Mouse (Mus musculus) lung, embryonic 16.5 days (tissue): ENCODE results near the gene Ptk6. TPM values are rescaled to one million over a fixed set of nuclear protein-coding genes. Genes with fewer than 3 reads are reported as not detected.
A peak's percentile ranks its signal among the peaks of the same experiment; 100 is the strongest.

Experiments
- ATAC-seq: fragments of 200-750 bp; cut with Nextera tagmentation; 2 replicates; pipeline ENCODE4 v1.8.0; 2017; ENCODE audit warnings: low read depth, mild to moderate bottlenecking, moderate library complexity
- H3K27ac ChIP-seq: fragments of 300-500 bp; sonication (generic); 2 replicates; pipeline ENCODE4 v1.5.1; 2014; ENCODE audit warnings: mild to moderate bottlenecking, control low read depth, low read length
- H3K27me3 ChIP-seq: fragments of 300-500 bp; sonication (generic); 2 replicates; pipeline ENCODE4 v1.6.1; 2014; ENCODE audit warnings: low read depth, low read length, mixed read lengths; ENCODE audit not compliant: control insufficient read depth, insufficient read depth
- H3K36me3 ChIP-seq: fragments of 300-500 bp; sonication (generic); 2 replicates; pipeline ENCODE4 v1.6.1; 2014; ENCODE audit warnings: low read length; ENCODE audit not compliant: control insufficient read depth, insufficient read depth
- H3K4me1 ChIP-seq: fragments of 300-500 bp; sonication (generic); replicated peaks from 2 replicates; pipeline ENCODE4 v1.6.1; 2014; ENCODE audit warnings: low read length, mixed read lengths; ENCODE audit not compliant: control insufficient read depth, insufficient read depth
- H3K4me2 ChIP-seq: fragments of 300-500 bp; sonication (generic); 2 replicates; pipeline ENCODE4 v1.6.1; 2014; ENCODE audit warnings: low read depth, low read length, control low read depth
- H3K4me3 ChIP-seq: fragments of 300-500 bp; sonication (generic); 2 replicates; pipeline ENCODE4 v1.5.1; 2014; ENCODE audit warnings: mild to moderate bottlenecking, low read length, control low read depth
- H3K9ac ChIP-seq: fragments of 300-500 bp; sonication (generic); 2 replicates; pipeline ENCODE4 v1.6.1; 2014; ENCODE audit warnings: low read length, control low read depth
- H3K9me3 ChIP-seq: fragments of 300-500 bp; sonication (generic); 2 replicates; pipeline ENCODE4 v1.6.1; 2016; ENCODE audit warnings: low read length; ENCODE audit not compliant: control insufficient read depth
- WGBS: fragments of 180-500 bp; shearing (Covaris S2); extraction: QIAGEN DNeasy Blood & Tissue Kit; methylation state at CpG from one replicate; pipeline ENCODE4 v1.1.7; 2014; 5-methylcytosine and 5-hydroxymethylcytosine counted together
- polyA plus RNA-seq: library from polyadenylated mRNA; unstranded; fragments of >200 nt; fragmentation: Nextera tagmentation; extraction: Ambion mirVana; gene quantifications from 2 replicates; pipeline ENCODE4 v1.2.1, GENCODE M21; 2015

Ptk6 gene
- polyA plus RNA-seq, 1 experiment from 2014 or later, result 0.04 TPM

DNA sequence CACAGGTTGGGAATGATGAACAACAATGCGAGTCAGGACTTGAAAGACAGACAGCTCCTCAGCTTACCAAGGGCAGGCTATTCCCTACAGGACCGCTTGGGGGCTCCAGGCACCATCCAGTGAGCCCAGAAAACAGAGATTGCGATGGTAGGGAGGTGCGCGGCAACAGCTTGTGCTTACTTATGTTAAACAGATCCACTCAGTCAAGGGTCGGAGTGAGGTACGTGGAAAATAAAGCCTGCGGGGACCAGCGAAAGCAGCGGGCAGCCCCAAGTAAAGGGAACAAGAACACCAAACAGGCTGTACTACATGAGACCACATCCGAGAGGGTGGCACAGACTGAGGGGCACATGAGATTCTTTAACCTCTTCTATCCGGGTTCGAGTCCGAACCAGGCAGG lies 16.0 kb downstream of the Ptk6 start:
- peak overlapping the region; percentile 90 for H3K9ac ChIP-seq
- no peaks in the 10 kb centered on the region for H3K36me3 ChIP-seq
- H3K4me2 ChIP-seq, result peak overlapping the region; percentile 78
- H3K27me3 ChIP-seq, result no peaks in the 10 kb centered on the region
- H3K4me1 ChIP-seq, result peaks cover 5% of the 10 kb centered on the region; the same call in 1 of the 2 replicates
- ATAC-seq, result peak; percentile 75
- H3K4me3 ChIP-seq, result peak overlapping the region; percentile 76
- peak overlapping the region; percentile 96 for H3K27ac ChIP-seq
- WGBS, result 0% methylated on average over 14 of the region's 14 CpGs
- H3K9me3 ChIP-seq, result no peaks in the 10 kb centered on the region

DNA sequence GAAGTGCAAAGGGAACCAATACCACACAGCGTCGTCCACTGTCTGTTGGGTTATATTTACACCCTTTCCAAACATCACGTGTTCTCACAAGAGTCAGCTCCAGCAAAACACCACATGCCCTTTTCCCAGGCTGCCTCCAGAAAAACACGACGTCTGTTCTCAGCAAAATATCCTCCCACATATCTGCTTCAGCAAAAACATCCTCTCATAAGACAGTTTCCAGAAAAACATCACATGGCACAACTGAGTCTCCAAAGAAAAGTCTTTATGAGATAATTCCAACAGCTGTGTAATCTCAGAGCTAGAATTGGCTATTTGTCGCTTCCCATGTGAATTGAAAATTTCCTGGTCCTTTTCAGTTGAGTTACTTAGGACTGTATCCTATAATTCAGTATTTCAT lies 21.7 kb downstream of the Ptk6 start:
- H3K9me3 ChIP-seq, result no peaks in the 10 kb centered on the region
- no peak for ATAC-seq
- WGBS, result 72% methylated on average over 6 of the region's 6 CpGs
- H3K4me2 ChIP-seq, result no peak overlapping the region
- no peak overlapping the region for H3K27ac ChIP-seq
- H3K4me1 ChIP-seq, result no peaks in the 10 kb centered on the region
- H3K36me3 ChIP-seq, result no peaks in the 10 kb centered on the region
- no peak overlapping the region for H3K4me3 ChIP-seq
- H3K9ac ChIP-seq, result no peak overlapping the region
- H3K27me3 ChIP-seq, result no peaks in the 10 kb centered on the region

DNA sequence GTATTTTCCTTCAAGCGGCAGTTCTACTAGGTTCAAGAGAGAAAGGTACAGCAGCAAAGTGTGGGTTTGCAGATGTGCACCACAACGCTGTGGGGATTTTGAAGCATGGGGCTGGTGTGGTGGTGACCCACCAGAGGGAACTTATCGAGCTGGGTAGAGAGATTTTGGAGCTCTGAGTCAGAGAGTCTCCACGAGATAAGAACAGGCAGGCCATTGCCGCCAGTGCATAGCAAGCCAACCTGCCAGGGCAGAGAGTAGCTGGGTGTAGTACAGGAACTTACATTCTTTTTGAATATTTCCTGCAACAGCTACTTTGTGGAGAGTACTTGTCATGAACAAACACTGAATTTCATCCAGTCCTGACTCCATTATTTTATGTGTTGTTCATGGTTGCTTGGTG lies 24.1 kb downstream of the Ptk6 start:
- Histone ChIP-seq H3K36me3 (no peaks in the 10 kb centered on the region), H3K27ac (no peak overlapping the region), H3K9me3 (no peaks in the 10 kb centered on the region), H3K9ac (no peak overlapping the region), H3K4me2 (no peak overlapping the region), H3K4me3 (no peak overlapping the region), H3K4me1 (no peaks in the 10 kb centered on the region), H3K27me3 (no peaks in the 10 kb centered on the region)
- WGBS, result 58% methylated on average over 5 of the region's 5 CpGs
- no peak for ATAC-seq

DNA sequence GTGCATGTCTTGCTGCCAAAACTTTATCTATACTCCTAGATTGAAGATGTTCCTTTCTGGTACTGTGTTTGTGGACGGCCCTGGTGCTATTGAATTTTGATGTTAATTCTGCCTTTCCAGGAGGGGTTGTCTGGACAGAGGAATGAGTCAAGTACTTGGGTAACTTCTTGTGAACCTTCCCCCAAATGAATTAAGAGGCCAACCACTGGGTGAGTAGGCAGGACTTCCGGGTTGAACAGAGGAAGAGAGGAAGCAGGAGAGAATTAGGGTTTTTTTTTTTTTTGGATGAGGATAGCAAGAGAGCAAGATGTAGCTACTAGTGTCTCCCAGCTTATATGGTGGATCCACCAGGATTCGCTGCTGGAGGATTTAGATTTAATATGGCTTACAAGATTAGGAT lies 24.6 kb downstream of the Ptk6 start:
- H3K27me3 ChIP-seq, result no peaks in the 10 kb centered on the region
- H3K4me3 ChIP-seq, result no peak overlapping the region
- WGBS, result 70% methylated on average over 3 of the region's 3 CpGs
- no peaks in the 10 kb centered on the region for H3K36me3 ChIP-seq
- H3K9ac ChIP-seq, result no peak overlapping the region
- no peak overlapping the region for H3K4me2 ChIP-seq
- no peaks in the 10 kb centered on the region for H3K4me1 ChIP-seq
- no peak overlapping the region for H3K27ac ChIP-seq
- H3K9me3 ChIP-seq, result no peaks in the 10 kb centered on the region
- no peak for ATAC-seq

DNA sequence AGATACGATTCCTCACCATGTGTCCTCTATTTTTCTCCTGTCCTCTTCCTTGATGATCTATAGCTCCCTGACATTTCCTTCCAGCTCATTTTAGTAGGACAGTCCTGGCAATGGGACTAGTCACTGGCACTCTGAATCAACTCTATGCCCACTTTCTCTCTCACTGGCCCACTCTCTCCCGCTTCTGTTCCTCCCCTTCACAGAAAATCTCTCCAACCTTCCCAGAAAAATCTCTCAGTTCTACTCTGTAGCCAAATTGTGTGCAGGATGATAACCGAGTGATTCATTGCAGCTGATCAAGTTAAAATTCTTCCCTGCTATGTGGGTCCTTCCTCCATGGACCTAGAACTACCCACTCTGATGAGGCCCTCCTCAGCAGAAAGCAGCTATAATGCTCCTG lies 27.9 kb downstream of the Ptk6 start:
- WGBS, result 83% methylated on average over 3 of the region's 3 CpGs

DNA sequence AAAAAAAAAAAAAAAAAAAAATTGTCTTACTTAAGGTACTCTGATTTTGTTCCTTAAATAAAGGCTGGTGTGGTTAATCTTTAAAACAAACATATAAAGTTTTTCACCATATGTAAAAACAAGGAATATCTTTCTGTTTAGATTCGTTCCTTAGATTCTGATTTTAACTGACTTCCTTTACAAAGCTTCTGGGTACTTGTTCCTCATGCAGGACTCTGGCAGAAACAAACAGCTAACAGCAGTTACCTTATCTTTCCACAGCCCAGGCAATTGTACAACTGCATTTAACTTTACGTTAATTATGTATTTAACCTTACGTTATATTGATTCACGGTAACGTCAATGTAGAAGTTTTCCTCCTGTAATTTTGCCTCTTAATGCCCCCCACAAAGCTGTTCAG lies 36.1 kb downstream of the Ptk6 start:
- Histone ChIP-seq H3K9me3 (no peaks in the 10 kb centered on the region), H3K36me3 (no peaks in the 10 kb centered on the region), H3K4me3 (no peak overlapping the region), H3K27me3 (no peaks in the 10 kb centered on the region), H3K4me1 (no peaks in the 10 kb centered on the region), H3K9ac (no peak overlapping the region), H3K4me2 (no peak overlapping the region), H3K27ac (no peak overlapping the region)
- WGBS, result 75% methylated on average over 5 of the region's 5 CpGs
- ATAC-seq, result no peak

More for the DNA sequence above, 27.9 kb downstream of the Ptk6 start:
- Histone ChIP-seq H3K27ac (no peak overlapping the region), H3K27me3 (no peaks in the 10 kb centered on the region), H3K36me3 (no peaks in the 10 kb centered on the region), H3K9ac (no peak overlapping the region), H3K4me1 (no peaks in the 10 kb centered on the region), H3K4me2 (no peak overlapping the region), H3K9me3 (no peaks in the 10 kb centered on the region), H3K4me3 (no peak overlapping the region)
- ATAC-seq, result no peak

DNA sequence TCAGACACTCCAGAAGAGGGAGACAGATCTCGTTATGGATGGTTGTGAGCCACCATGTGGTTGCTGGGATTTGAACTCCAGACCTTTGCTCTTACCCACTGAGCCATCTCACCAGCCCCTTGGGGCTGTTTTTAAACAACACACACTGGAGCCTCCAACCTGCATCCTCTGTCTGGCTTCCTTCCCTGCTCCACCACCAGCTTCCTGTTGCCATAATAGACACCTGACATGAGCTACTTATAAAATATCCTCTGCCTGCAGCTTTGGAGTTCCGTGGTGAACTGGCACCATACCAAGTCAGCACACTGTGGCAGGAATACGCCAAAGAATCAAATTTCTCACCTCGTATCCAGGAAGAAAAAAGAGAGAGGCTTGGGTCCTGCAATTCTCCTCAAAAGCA lies 41.8 kb downstream of the Ptk6 start:
- Histone ChIP-seq H3K9me3 (no peaks in the 10 kb centered on the region), H3K4me1 (no peaks in the 10 kb centered on the region), H3K27me3 (peaks cover 23% of the 10 kb centered on the region), H3K36me3 (no peaks in the 10 kb centered on the region), H3K4me3 (no peak overlapping the region), H3K9ac (no peak overlapping the region), H3K4me2 (no peak overlapping the region), H3K27ac (no peak overlapping the region)
- WGBS, result 45% methylated on average over 4 of the region's 4 CpGs
- no peak for ATAC-seq

DNA sequence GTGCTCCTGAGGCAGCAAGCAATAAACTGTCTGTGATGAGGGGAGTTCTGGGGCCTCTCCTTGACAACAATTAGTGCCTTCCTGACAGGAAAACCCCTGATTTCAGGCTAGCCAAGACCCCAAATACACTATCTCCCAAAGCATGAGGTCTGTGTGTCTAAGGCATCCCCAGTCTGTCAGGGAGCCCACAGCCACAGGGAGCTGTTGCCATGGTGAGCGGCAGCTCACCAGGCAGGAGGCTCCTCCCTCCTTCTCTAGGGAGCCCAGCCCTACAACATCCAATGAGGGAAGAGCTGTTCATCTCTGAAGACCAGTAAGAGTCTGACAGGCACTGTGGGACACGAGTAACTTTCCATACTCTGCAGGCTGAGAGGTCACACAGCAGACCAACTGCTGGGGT lies 42.8 kb downstream of the Ptk6 start:
- WGBS, result 5% methylated on average over 2 of the region's 2 CpGs
- H3K36me3 ChIP-seq, result no peaks in the 10 kb centered on the region
- no peak overlapping the region for H3K4me3 ChIP-seq
- no peak overlapping the region for H3K27ac ChIP-seq
- H3K27me3 ChIP-seq, result peaks cover 29% of the 10 kb centered on the region
- H3K9me3 ChIP-seq, result no peaks in the 10 kb centered on the region
- H3K4me1 ChIP-seq, result no peaks in the 10 kb centered on the region
- no peak overlapping the region for H3K9ac ChIP-seq
- ATAC-seq, result peak; percentile 41; the same call in 1 of the 2 replicates
- H3K4me2 ChIP-seq, result no peak overlapping the region

DNA sequence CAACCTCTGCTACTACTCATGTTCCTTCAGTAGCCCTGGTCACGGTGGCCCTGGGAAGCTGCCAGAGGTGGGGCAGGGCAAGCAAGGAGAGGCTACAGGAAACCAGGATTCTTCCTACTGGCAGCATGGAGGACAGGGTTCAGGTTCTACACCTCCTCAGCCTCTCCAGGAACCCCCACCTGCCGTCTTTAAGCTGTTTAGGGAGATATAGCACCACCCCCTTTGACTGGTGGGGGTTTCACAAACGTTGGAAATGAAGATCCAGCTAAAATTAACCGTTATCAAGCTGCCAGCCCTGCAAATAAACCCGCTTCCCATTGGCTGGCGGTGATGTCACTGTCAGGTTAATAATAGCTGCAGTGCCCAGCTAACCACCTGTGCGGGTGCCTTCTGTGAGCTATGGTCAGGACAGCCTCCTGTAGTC lies 43.5 kb downstream of the Ptk6 start:
- no peak overlapping the region for H3K4me2 ChIP-seq
- H3K27ac ChIP-seq, result no peak overlapping the region
- no peaks in the 10 kb centered on the region for H3K36me3 ChIP-seq
- 43% methylated on average over 7 of the region's 7 CpGs for WGBS
- ATAC-seq, result no peak
- no peak overlapping the region for H3K9ac ChIP-seq
- H3K27me3 ChIP-seq, result peaks cover 29% of the 10 kb centered on the region
- H3K4me1 ChIP-seq, result no peaks in the 10 kb centered on the region
- H3K9me3 ChIP-seq, result no peaks in the 10 kb centered on the region
- H3K4me3 ChIP-seq, result no peak overlapping the region

DNA sequence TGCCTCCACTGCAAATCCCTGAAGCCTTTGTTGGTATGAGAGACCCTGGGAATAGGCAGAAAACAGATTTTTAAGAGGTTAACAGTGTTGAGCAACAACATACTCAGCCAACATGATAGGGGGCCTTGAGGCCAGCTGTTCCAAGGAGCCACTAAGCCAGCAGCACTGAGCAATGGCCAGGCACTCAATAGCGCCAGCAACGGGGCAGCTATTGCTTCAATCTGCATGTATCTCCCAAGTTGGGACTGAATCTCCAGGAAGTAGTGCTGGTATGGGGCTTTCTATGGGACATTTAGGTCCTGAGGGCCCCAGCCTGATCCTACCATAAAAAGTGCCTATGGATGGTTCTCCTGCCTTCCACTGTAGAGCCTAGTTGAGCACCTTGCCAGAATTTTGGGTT lies 44.1 kb downstream of the Ptk6 start:
- H3K27me3 ChIP-seq, result peaks cover 29% of the 10 kb centered on the region
- no peaks in the 10 kb centered on the region for H3K9me3 ChIP-seq
- no peaks in the 10 kb centered on the region for H3K36me3 ChIP-seq
- no peak overlapping the region for H3K4me2 ChIP-seq
- H3K4me1 ChIP-seq, result no peaks in the 10 kb centered on the region
- H3K27ac ChIP-seq, result no peak overlapping the region
- H3K4me3 ChIP-seq, result no peak overlapping the region
- 78% methylated on average over 2 of the region's 2 CpGs for WGBS
- no peak for ATAC-seq
- no peak overlapping the region for H3K9ac ChIP-seq
